Mouse (Mus musculus) neural tube, embryonic 12.5 days (tissue): ENCODE data around the gene Usf3. TPM values are rescaled to one million over a fixed set of nuclear protein-coding genes. Genes with fewer than 3 reads are reported as not detected.

Experiments
- ATAC-seq: fragments of 200-750 bp; cut with Nextera tagmentation; 2 replicates; pipeline ENCODE4 v1.8.0; 2017; ENCODE audit warnings: low read depth, mild to moderate bottlenecking, moderate TSS enrichment, moderate library complexity; ENCODE audit not compliant: low FRiP score
- H3K27ac ChIP-seq: fragments of 300-500 bp; sonication (generic); 2 replicates; pipeline ENCODE4 v1.5.1; 2016
- H3K27me3 ChIP-seq: fragments of 300-500 bp; sonication (generic); replicated peaks from 2 replicates; pipeline ENCODE4 v1.6.1; 2016; ENCODE audit warnings: mild to moderate bottlenecking
- H3K36me3 ChIP-seq: fragments of 300-500 bp; sonication (generic); 2 replicates; pipeline ENCODE4 v1.6.1; 2016; ENCODE audit warnings: mild to moderate bottlenecking
- H3K4me1 ChIP-seq: fragments of 300-500 bp; sonication (generic); 2 replicates; pipeline ENCODE4 v1.6.1; 2016
- H3K4me2 ChIP-seq: fragments of 300-500 bp; sonication (generic); replicated peaks from 2 replicates; pipeline ENCODE4 v1.6.1; 2016; ENCODE audit warnings: mild to moderate bottlenecking
- H3K4me3 ChIP-seq: fragments of 300-500 bp; sonication (generic); 2 replicates; pipeline ENCODE4 v1.5.1; 2016
- H3K9ac ChIP-seq: fragments of 300-500 bp; sonication (generic); 2 replicates; pipeline ENCODE4 v1.6.1; 2016; ENCODE audit warnings: mild to moderate bottlenecking
- H3K9me3 ChIP-seq: fragments of 300-500 bp; sonication (generic); 2 replicates; pipeline ENCODE4 v1.6.1; 2016; ENCODE audit warnings: mild to moderate bottlenecking
- WGBS: fragments of 180-500 bp; shearing (Covaris S2); methylation state at CpG from one replicate; pipeline ENCODE4 v1.1.7; 2016; 5-methylcytosine and 5-hydroxymethylcytosine counted together
- polyA plus RNA-seq: library from polyadenylated mRNA; unstranded; fragments of >200 nt; fragmentation: Nextera tagmentation; extraction: Ambion mirVana; gene quantifications from 2 replicates; pipeline ENCODE4 v1.2.1, GENCODE M21; 2016

The Usf3 gene
- polyA plus RNA-seq, 1 experiment from 2014 or later = 3.3 TPM

DNA sequence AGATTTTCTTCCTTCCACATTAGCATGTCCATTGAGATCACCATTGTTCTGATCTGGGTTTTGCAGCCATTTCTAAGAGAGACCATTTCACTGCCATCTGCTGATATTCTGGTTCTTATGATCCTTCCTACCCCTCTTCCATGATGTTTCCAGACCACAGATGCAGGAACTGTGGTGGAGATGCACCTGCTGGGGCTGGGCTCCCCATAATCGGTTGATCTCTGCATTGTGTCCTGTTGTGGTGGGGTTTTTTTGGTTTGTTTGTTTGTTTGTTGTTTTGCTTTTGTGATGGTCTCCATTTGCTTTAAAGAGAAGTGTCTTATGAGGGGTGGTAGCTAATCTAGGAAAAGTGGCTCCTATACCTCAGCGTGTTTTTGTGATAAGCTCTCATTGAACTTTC lies 3.5 kb downstream of the Usf3 start:
- Histone ChIP-seq H3K27ac (no peak overlapping the region), H3K4me1 (peaks cover 13% of the 10 kb centered on the region; the same call in 1 of the 2 replicates), H3K36me3 (peaks cover under 1% of the 10 kb centered on the region), H3K27me3 (no peaks in the 10 kb centered on the region), H3K4me3 (no peak overlapping the region), H3K9ac (no peak overlapping the region), H3K9me3 (no peaks in the 10 kb centered on the region), H3K4me2 (no peak overlapping the region)
- no peak for ATAC-seq
- WGBS = 94% methylated on average over 2 of the region's 2 CpGs

- ATAC-seq = no peak
- H3K4me3 ChIP-seq = no peak overlapping the region
Observed at GRCm38 (mm10) chr16:44178555-44178954, 5.5 kb downstream of the Usf3 start.

DNA sequence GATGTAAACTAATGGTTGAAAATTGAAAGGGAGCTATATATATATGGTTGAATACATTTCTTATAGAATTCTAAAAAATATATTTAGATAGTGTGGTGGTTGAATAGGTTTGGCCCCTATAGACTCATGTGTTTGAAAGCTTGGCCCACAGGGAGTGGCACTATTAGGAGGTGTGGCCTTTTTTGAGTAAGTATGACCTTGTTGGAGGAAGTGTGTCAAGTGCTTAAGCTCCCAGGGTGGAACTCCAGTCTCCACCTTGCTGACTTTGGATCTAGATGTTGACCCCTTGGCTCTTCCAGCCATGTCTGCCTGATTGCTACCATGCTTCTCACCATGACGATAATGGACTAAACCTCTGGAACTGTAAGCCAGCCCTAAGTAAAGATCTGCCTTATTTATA lies 9.6 kb downstream of the Usf3 start:
- Histone ChIP-seq H3K4me1 (no peaks in the 10 kb centered on the region), H3K36me3 (peaks cover 4% of the 10 kb centered on the region), H3K27ac (no peak overlapping the region), H3K4me2 (no peak overlapping the region), H3K9ac (no peak overlapping the region), H3K4me3 (no peak overlapping the region), H3K9me3 (no peaks in the 10 kb centered on the region), H3K27me3 (no peaks in the 10 kb centered on the region)
- no peak for ATAC-seq
- WGBS = 96% methylated on average over 1 of the region's 1 CpGs

More at GRCm38 (mm10) chr16:44178555-44178954, 5.5 kb downstream of the Usf3 start:
- Histone ChIP-seq H3K27me3 (no peaks in the 10 kb centered on the region), H3K27ac (no peak overlapping the region), H3K9ac (no peak overlapping the region), H3K4me1 (peaks cover 13% of the 10 kb centered on the region; the same call in 1 of the 2 replicates), H3K36me3 (peaks cover 4% of the 10 kb centered on the region), H3K9me3 (no peaks in the 10 kb centered on the region), H3K4me2 (no peak overlapping the region)
- WGBS = 84% methylated on average over 1 of the region's 1 CpGs

DNA sequence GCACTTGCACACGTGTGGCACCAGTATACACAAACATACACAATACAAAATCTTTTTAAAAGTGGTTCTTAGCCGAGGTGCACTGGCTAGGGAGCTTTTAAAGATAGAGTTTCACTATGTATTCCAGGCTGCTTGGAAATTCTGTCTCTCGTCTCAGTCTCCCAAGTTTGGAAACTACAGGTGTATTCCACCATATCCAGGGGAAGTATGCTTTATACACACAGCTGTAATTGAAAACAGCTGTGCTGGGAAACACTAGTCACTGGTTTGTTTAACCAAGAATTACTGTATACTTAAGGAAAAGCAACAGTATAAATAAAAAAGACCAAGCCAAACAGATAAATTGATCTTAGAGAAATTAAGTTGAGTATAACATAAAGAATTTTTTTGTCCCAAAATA lies 11.7 kb downstream of the Usf3 start:
- no peak overlapping the region for H3K4me2 ChIP-seq
- peaks cover 4% of the 10 kb centered on the region for H3K36me3 ChIP-seq
- ATAC-seq = no peak
- H3K9ac ChIP-seq = no peak overlapping the region
- H3K4me3 ChIP-seq = no peak overlapping the region
- no peaks in the 10 kb centered on the region for H3K27me3 ChIP-seq
- H3K9me3 ChIP-seq = no peaks in the 10 kb centered on the region
- 78% methylated on average over 3 of the region's 3 CpGs for WGBS
- H3K4me1 ChIP-seq = no peaks in the 10 kb centered on the region
- no peak overlapping the region for H3K27ac ChIP-seq

DNA sequence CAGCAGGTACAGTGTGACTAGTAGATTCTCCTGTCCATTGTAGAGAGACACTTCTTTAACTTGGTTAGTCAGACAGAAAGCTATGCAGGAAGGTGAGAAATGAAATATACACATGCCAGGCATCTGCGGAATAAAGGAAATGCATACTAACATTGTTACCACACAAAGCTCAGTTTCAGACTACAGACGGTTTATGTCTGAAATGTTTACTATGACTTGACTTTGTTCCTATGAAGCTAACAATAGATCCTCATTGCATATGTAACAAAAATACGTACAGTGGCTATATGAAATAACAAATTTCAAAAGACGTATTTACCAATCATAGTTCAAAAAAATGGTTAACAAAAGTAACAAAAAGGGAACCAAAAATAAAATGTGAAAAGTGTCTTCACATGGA lies 14.1 kb downstream of the Usf3 start:
- H3K4me3 ChIP-seq = no peak overlapping the region
- H3K27me3 ChIP-seq = no peaks in the 10 kb centered on the region
- WGBS = 96% methylated on average over 4 of the region's 4 CpGs
- no peak overlapping the region for H3K4me2 ChIP-seq
- no peaks in the 10 kb centered on the region; the same call in 1 of the 2 replicates for H3K36me3 ChIP-seq
- no peaks in the 10 kb centered on the region for H3K9me3 ChIP-seq
- H3K27ac ChIP-seq = no peak overlapping the region
- H3K4me1 ChIP-seq = no peaks in the 10 kb centered on the region
- H3K9ac ChIP-seq = no peak overlapping the region
- ATAC-seq = no peak

DNA sequence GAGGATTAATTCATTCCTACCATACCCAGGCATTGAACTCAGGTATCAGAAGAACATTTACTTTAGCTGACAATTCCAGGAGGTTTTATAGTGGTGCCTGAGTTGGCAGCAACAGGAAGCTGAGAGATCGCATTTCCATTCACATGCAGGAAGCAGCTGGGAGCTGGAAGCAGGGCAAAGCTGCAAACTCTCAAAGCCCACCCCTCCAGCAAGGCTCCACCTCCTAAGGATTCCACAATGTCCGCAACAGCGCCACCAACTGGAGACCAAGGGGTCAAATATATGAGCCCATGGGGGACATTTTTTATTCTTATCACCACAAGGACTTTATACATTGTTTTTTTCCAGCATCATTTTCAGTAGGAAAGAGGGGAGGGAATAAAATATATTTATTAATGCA lies 15.7 kb downstream of the Usf3 start:
- ATAC-seq = no peak
- Histone ChIP-seq H3K9ac (no peak overlapping the region), H3K4me3 (no peak overlapping the region), H3K4me2 (no peak overlapping the region), H3K27me3 (no peaks in the 10 kb centered on the region), H3K36me3 (no peaks in the 10 kb centered on the region; the same call in 1 of the 2 replicates), H3K9me3 (no peaks in the 10 kb centered on the region), H3K4me1 (no peaks in the 10 kb centered on the region), H3K27ac (no peak overlapping the region)
- WGBS = 90% methylated on average over 3 of the region's 3 CpGs

- Histone ChIP-seq H3K9ac (no peak overlapping the region), H3K9me3 (no peaks in the 10 kb centered on the region), H3K4me1 (no peaks in the 10 kb centered on the region), H3K27me3 (no peaks in the 10 kb centered on the region), H3K4me2 (no peak overlapping the region), H3K4me3 (no peak overlapping the region), H3K27ac (no peak overlapping the region), H3K36me3 (no peaks in the 10 kb centered on the region; the same call in 1 of the 2 replicates)
- WGBS = 95% methylated on average over 6 of the region's 6 CpGs
- ATAC-seq = no peak
Observed at GRCm38 (mm10) chr16:44190032-44190431, 17.0 kb downstream of the Usf3 start.

GRCm38 (mm10) chr16:44190968-44191367 lies 17.9 kb downstream of the Usf3 start:
- H3K9me3 ChIP-seq = no peaks in the 10 kb centered on the region
- H3K4me1 ChIP-seq = no peaks in the 10 kb centered on the region
- H3K27ac ChIP-seq = no peak overlapping the region
- no peak for ATAC-seq
- no peaks in the 10 kb centered on the region; the same call in 1 of the 2 replicates for H3K36me3 ChIP-seq
- H3K4me3 ChIP-seq = no peak overlapping the region
- no peaks in the 10 kb centered on the region for H3K27me3 ChIP-seq
- H3K4me2 ChIP-seq = no peak overlapping the region
- 95% methylated on average over 2 of the region's 2 CpGs for WGBS
- no peak overlapping the region for H3K9ac ChIP-seq

DNA sequence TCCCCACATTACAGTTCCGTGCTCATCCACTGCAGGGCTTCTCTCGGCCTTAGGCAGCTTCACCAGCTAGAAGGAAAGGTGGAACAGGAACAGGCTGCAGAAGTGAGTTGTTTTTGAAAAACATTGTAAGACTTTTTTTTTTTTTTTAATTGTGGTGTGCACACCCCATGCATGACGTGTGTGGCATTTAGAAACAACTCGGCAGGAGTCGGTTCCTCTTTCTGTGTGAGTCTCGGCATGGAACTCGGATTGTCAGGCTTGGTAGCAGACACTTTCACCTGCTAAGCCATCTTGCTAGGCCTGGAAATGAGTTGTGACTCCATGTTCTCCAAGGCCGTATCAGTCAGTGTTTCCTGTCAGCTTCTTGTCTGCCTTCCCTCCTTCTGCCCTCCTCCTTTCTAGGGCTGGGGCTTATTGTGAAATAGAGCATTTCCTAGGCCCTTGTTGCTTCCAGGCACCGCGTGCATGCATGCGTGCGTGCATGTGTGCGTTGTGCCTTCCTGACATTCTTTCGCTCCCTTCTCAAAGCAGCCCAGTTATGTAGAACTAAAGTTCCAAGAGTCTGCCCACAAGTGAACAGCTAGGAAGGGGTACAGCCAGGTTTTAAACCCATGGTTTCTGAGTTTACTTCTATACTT lies 26.1 kb downstream of the Usf3 start:
- H3K9ac ChIP-seq = no peak overlapping the region
- H3K4me3 ChIP-seq = no peak overlapping the region
- H3K4me2 ChIP-seq = no peak overlapping the region
- H3K4me1 ChIP-seq = no peaks in the 10 kb centered on the region
- no peak for ATAC-seq
- no peak overlapping the region for H3K27ac ChIP-seq
- H3K36me3 ChIP-seq = peaks cover 25% of the 10 kb centered on the region
- WGBS = 94% methylated on average over 14 of the region's 14 CpGs
- H3K9me3 ChIP-seq = no peaks in the 10 kb centered on the region
- no peaks in the 10 kb centered on the region for H3K27me3 ChIP-seq

GRCm38 (mm10) chr16:44200146-44200545 lies 27.1 kb downstream of the Usf3 start:
- Histone ChIP-seq H3K9me3 (no peaks in the 10 kb centered on the region), H3K27ac (no peak overlapping the region), H3K9ac (no peak overlapping the region), H3K27me3 (no peaks in the 10 kb centered on the region), H3K36me3 (peaks cover 25% of the 10 kb centered on the region), H3K4me3 (no peak overlapping the region), H3K4me2 (no peak overlapping the region), H3K4me1 (no peaks in the 10 kb centered on the region)
- ATAC-seq = no peak
- 94% methylated on average over 4 of the region's 4 CpGs for WGBS

DNA sequence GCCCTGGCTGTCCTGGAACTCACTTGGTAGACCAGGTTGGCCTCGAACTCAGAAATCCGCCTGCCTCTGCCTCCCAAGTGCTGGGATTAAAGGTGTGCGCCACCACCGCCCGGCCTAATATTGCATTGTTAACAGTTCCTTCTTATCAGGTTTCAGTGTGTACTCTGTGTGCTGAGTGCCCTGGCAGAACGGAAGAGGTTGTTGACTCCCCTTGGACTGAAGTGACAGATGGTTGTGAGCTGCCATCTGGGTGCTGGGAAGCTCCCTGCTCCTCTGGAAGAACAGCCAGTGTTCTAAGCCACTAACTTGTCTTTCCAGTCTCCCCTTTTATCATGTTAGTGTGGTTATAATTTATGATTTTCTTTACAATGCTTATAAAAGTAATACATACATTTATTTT lies 31.3 kb downstream of the Usf3 start:
- no peak overlapping the region for H3K27ac ChIP-seq
- no peak for ATAC-seq
- H3K27me3 ChIP-seq = no peaks in the 10 kb centered on the region
- no peaks in the 10 kb centered on the region for H3K4me1 ChIP-seq
- no peaks in the 10 kb centered on the region for H3K9me3 ChIP-seq
- no peak overlapping the region for H3K4me2 ChIP-seq
- 81% methylated on average over 6 of the region's 6 CpGs for WGBS
- no peak overlapping the region for H3K9ac ChIP-seq
- H3K4me3 ChIP-seq = no peak overlapping the region
- peaks cover 51% of the 10 kb centered on the region for H3K36me3 ChIP-seq

- H3K9ac ChIP-seq = no peak overlapping the region
- no peak overlapping the region for H3K4me3 ChIP-seq
- ATAC-seq = no peak
- no peaks in the 10 kb centered on the region for H3K9me3 ChIP-seq
- WGBS = 90% methylated on average over 8 of the region's 8 CpGs
- H3K4me1 ChIP-seq = no peaks in the 10 kb centered on the region
- H3K4me2 ChIP-seq = no peak overlapping the region
- H3K36me3 ChIP-seq = peaks cover 53% of the 10 kb centered on the region
- no peaks in the 10 kb centered on the region for H3K27me3 ChIP-seq
- H3K27ac ChIP-seq = no peak overlapping the region
Observed at GRCm38 (mm10) chr16:44205973-44206372, 32.9 kb downstream of the Usf3 start.
